Mouse (Mus musculus): ENCODE measurements at regions not wholly inside any gene's neighbourhood (a gene's known extent, or its start where the extent isn't known, plus 50 kb on each side); places are given as distances from the start of the nearest gene placed in this dataset.

DNA sequence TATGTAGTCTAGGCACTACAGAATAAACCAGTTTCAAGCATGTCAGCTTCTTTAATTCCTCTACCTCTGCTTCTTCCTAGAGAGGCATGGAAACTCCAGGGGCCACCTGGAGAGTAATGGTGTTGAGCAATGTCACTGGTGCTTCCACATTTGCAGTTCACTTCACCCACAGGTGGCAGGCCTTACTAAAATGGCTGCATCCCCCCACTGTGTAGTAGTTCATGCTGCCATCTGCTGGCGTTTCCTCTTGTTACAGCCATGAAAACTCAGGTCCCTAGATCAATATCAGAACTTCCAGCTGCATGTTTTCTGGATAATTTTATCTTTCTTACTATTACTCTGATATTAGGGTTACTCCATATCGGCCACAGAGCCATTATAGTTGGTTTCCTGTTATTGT, 336.2 kb upstream of the 2610001J05Rik start:
- H3K36me3 ChIP-seq (ENCODE audit: insufficient read depth) = no peaks in the 10 kb centered on the region
- H3K4me2 ChIP-seq = no peak overlapping the region
- TF ChIP-seq CTCF (IDR thresholded peaks at IDR 0.05; ENCODE audit: low read depth) = peak; percentile 66
- no peaks in the 10 kb centered on the region for H3K4me1 ChIP-seq (ENCODE audit: insufficient read depth)
- DNase-seq = peak; percentile 74
- no peak overlapping the region for H3K9ac ChIP-seq
- 13% methylated on average over 2 of the region's 2 CpGs for WGBS
- H3K27ac ChIP-seq (ENCODE audit: low read depth) = no peak overlapping the region
- H3K27me3 ChIP-seq (ENCODE audit: insufficient read depth, low read length) = no peaks in the 10 kb centered on the region
- no peaks in the 10 kb centered on the region for H3K9me3 ChIP-seq (ENCODE audit: low read depth, low read length)
- no peak overlapping the region for H3K4me3 ChIP-seq (ENCODE audit: low read depth, low read length)
- ATAC-seq (ENCODE audit: insufficient read depth) = no peak

GRCm38 (mm10) chr6:14197107-14197506, 325.8 kb upstream of the 2610001J05Rik start:
- Histone ChIP-seq H3K27me3 (ENCODE audit: insufficient read depth, low read length) (no peaks in the 10 kb centered on the region), H3K9me3 (ENCODE audit: low read depth, low read length) (no peaks in the 10 kb centered on the region), H3K4me1 (ENCODE audit: insufficient read depth) (no peaks in the 10 kb centered on the region), H3K4me3 (ENCODE audit: low read depth, low read length) (no peak overlapping the region), H3K9ac (no peak overlapping the region), H3K4me2 (no peak overlapping the region), H3K36me3 (ENCODE audit: insufficient read depth) (no peaks in the 10 kb centered on the region), H3K27ac (ENCODE audit: low read depth) (no peak overlapping the region)
- 62% methylated on average over 3 of the region's 3 CpGs for WGBS
- no peak for TF ChIP-seq CTCF (IDR thresholded peaks at IDR 0.05; ENCODE audit: low read depth)
- ATAC-seq (ENCODE audit: insufficient read depth) (no peak), DNase-seq (no peak)

DNA sequence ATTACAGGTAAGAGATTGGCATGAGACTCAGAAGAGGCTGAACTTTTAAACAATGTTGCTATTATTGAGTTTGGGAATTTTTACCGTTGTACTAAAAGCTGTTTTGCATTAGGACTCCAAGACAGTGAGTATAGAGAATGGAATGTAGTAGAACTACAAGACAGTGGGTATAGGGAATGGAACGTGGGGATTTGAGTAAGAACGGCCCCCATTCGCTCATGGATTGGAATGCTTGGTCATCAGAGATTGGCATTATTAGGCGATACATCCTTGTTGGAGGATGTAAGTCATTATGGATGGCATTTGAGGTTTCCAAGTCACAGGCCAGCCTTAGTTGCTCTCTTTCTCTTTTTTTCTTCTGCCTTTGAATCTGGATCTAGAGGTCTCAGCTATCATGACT, 324.0 kb upstream of the 2610001J05Rik start:
- Histone ChIP-seq H3K9me3 (ENCODE audit: low read depth, low read length) (no peaks in the 10 kb centered on the region), H3K36me3 (ENCODE audit: insufficient read depth) (no peaks in the 10 kb centered on the region), H3K27ac (ENCODE audit: low read depth) (no peak overlapping the region), H3K4me3 (ENCODE audit: low read depth, low read length) (no peak overlapping the region), H3K9ac (no peak overlapping the region), H3K4me1 (ENCODE audit: insufficient read depth) (no peaks in the 10 kb centered on the region), H3K27me3 (ENCODE audit: insufficient read depth, low read length) (no peaks in the 10 kb centered on the region), H3K4me2 (no peak overlapping the region)
- DNase-seq (no peak), ATAC-seq (ENCODE audit: insufficient read depth) (no peak)
- WGBS = 82% methylated on average over 5 of the region's 5 CpGs
- no peak for TF ChIP-seq CTCF (IDR thresholded peaks at IDR 0.05; ENCODE audit: low read depth)

GRCm38 (mm10) chr6:14191387-14192023, 320.2 kb upstream of the 2610001J05Rik start:
- TF ChIP-seq CTCF (IDR thresholded peaks at IDR 0.05; ENCODE audit: low read depth) = no peak
- no peak for DNase-seq
- Histone ChIP-seq H3K27me3 (ENCODE audit: insufficient read depth, low read length) (no peaks in the 10 kb centered on the region), H3K4me2 (no peak overlapping the region), H3K4me3 (ENCODE audit: low read depth, low read length) (no peak overlapping the region), H3K9ac (no peak overlapping the region), H3K27ac (ENCODE audit: low read depth) (no peak overlapping the region), H3K4me1 (ENCODE audit: insufficient read depth) (no peaks in the 10 kb centered on the region), H3K36me3 (ENCODE audit: insufficient read depth) (no peaks in the 10 kb centered on the region), H3K9me3 (ENCODE audit: low read depth, low read length) (no peaks in the 10 kb centered on the region)
- ATAC-seq (ENCODE audit: insufficient read depth) = no peak
- 72% methylated on average over 4 of the region's 4 CpGs for WGBS

GRCm38 (mm10) chr6:14185921-14186420, 314.7 kb upstream of the 2610001J05Rik start:
- Histone ChIP-seq H3K4me2 (no peak overlapping the region), H3K4me3 (ENCODE audit: low read depth, low read length) (no peak overlapping the region), H3K36me3 (ENCODE audit: insufficient read depth) (no peaks in the 10 kb centered on the region), H3K27me3 (ENCODE audit: insufficient read depth, low read length) (no peaks in the 10 kb centered on the region), H3K27ac (ENCODE audit: low read depth) (no peak overlapping the region), H3K4me1 (ENCODE audit: insufficient read depth) (no peaks in the 10 kb centered on the region), H3K9me3 (ENCODE audit: low read depth, low read length) (no peaks in the 10 kb centered on the region), H3K9ac (no peak overlapping the region)
- ATAC-seq (ENCODE audit: insufficient read depth) = no peak
- TF ChIP-seq CTCF (IDR thresholded peaks at IDR 0.05; ENCODE audit: low read depth) = no peak
- WGBS = 52% methylated on average over 2 of the region's 2 CpGs
- DNase-seq = no peak

DNA sequence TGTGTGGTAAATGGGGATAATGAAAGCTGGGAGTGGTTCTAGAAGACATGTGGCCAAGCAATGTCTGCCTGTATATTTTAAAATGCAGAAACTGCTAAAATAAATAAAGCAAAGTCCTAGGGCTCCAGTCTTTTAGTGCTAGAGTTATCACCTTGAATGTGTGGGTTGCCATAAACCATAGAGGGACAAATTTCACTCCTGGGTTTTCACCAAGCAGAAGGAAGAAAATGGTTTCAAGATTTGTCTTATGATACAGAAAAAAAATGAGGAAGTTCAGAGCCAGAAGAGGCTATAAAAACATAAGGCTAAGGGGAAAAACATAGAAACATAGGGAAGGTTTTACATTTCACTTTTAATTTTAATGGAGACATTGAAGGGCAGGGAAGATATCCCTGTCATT, 276.1 kb upstream of the 2610001J05Rik start:
- Histone ChIP-seq H3K9me3 (ENCODE audit: low read depth, low read length) (no peaks in the 10 kb centered on the region), H3K4me2 (no peak overlapping the region), H3K27me3 (ENCODE audit: insufficient read depth, low read length) (no peaks in the 10 kb centered on the region), H3K4me3 (ENCODE audit: low read depth, low read length) (no peak overlapping the region), H3K27ac (ENCODE audit: low read depth) (no peak overlapping the region), H3K9ac (no peak overlapping the region), H3K36me3 (ENCODE audit: insufficient read depth) (no peaks in the 10 kb centered on the region), H3K4me1 (ENCODE audit: insufficient read depth) (no peaks in the 10 kb centered on the region)
- TF ChIP-seq CTCF (IDR thresholded peaks at IDR 0.05; ENCODE audit: low read depth) = no peak
- no peak for ATAC-seq (ENCODE audit: insufficient read depth)
- no peak for DNase-seq

DNA sequence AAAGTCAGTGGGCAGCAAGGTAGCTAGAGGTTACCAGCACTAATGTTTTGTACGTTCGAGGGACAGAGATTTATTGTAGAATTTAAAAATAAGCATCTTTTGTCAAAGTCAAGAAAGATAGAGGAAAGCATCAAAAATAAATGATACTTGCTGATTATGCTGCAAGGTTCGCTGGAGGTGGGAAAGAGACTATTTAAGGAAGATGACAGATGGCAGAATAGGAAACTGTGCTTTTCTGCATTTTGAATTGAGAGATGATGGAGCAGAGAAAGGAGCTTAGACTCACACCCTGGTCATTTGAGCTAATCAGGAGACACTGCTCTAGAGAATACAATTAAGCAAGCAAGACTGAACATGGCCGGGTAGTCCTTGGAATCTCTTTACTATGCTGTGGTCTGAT, 275.1 kb upstream of the 2610001J05Rik start:
- no peak for ATAC-seq (ENCODE audit: insufficient read depth)

More for the DNA sequence above, 275.1 kb upstream of the 2610001J05Rik start:
- Histone ChIP-seq H3K9ac (no peak overlapping the region), H3K9me3 (ENCODE audit: low read depth, low read length) (no peaks in the 10 kb centered on the region), H3K27ac (ENCODE audit: low read depth) (no peak overlapping the region), H3K4me3 (ENCODE audit: low read depth, low read length) (no peak overlapping the region), H3K36me3 (ENCODE audit: insufficient read depth) (no peaks in the 10 kb centered on the region), H3K27me3 (ENCODE audit: insufficient read depth, low read length) (no peaks in the 10 kb centered on the region), H3K4me2 (no peak overlapping the region), H3K4me1 (ENCODE audit: insufficient read depth) (no peaks in the 10 kb centered on the region)
- DNase-seq = no peak
- WGBS = 78% methylated on average over 4 of the region's 4 CpGs
- no peak for TF ChIP-seq CTCF (IDR thresholded peaks at IDR 0.05; ENCODE audit: low read depth)
